Mouse (Mus musculus) forebrain, embryonic 14.5 days (tissue): ENCODE measurements at regions not wholly inside any gene's neighbourhood (a gene's known extent, or its start where the extent isn't known, plus 50 kb on each side); places are given as distances from the start of the nearest gene placed in this dataset.

ENCODE experiments used
- ATAC-seq: fragments of 200-750 bp; cut with Nextera tagmentation; 2 replicates; pipeline ENCODE4 v1.8.0; 2017; ENCODE audit warnings: mild to moderate bottlenecking, moderate library complexity
- DNase-seq: peaks from one replicate; pipeline ENCODE4 v3.0.0-alpha.2; 2015; ENCODE audit warnings: low spot score
- H3K27ac ChIP-seq: fragments of 300-500 bp; sonication (generic); 2 replicates; pipeline ENCODE4 v1.5.1; 2014; ENCODE audit warnings: low read depth, mild to moderate bottlenecking, control low read depth, low read length, moderate library complexity
- H3K27me3 ChIP-seq: fragments of 300-500 bp; sonication (generic); replicated peaks from 2 replicates; pipeline ENCODE4 v1.6.1; 2014; ENCODE audit warnings: low read length, control low read depth, mixed read lengths; ENCODE audit not compliant: control insufficient read depth, insufficient read depth
- H3K36me3 ChIP-seq: fragments of 300-500 bp; sonication (generic); 2 replicates; pipeline ENCODE4 v1.6.1; 2014; ENCODE audit warnings: low read length, control low read depth; ENCODE audit not compliant: control insufficient read depth, insufficient read depth
- H3K4me1 ChIP-seq: fragments of 300-500 bp; sonication (generic); 2 replicates; pipeline ENCODE4 v1.6.1; 2014; ENCODE audit warnings: antibody characterized with exemption, low read length, control low read depth; ENCODE audit not compliant: control insufficient read depth, insufficient read depth
- H3K4me2 ChIP-seq: fragments of 300-500 bp; sonication (generic); 2 replicates; pipeline ENCODE4 v1.6.1; 2014; ENCODE audit warnings: mild to moderate bottlenecking, control low read depth, low read length
- H3K4me3 ChIP-seq: fragments of 300-500 bp; sonication (generic); 2 replicates; pipeline ENCODE4 v1.5.1; 2014; ENCODE audit warnings: low read depth, low read length, control low read depth
- H3K9ac ChIP-seq: fragments of 300-500 bp; sonication (generic); 2 replicates; pipeline ENCODE4 v1.6.1; 2014; ENCODE audit warnings: mild to moderate bottlenecking, low read length, control low read depth, moderate library complexity
- H3K9me3 ChIP-seq: fragments of 300-500 bp; sonication (generic); replicated peaks from 2 replicates; pipeline ENCODE4 v1.6.1; 2016; ENCODE audit warnings: low read length, control low read depth, mixed read lengths; ENCODE audit not compliant: control insufficient read depth
- WGBS: fragments of 180-500 bp; shearing (Covaris S2); extraction: QIAGEN DNeasy Blood & Tissue Kit; methylation state at CpG from one replicate; pipeline ENCODE4 v1.1.7; 2014; 5-methylcytosine and 5-hydroxymethylcytosine counted together

DNA sequence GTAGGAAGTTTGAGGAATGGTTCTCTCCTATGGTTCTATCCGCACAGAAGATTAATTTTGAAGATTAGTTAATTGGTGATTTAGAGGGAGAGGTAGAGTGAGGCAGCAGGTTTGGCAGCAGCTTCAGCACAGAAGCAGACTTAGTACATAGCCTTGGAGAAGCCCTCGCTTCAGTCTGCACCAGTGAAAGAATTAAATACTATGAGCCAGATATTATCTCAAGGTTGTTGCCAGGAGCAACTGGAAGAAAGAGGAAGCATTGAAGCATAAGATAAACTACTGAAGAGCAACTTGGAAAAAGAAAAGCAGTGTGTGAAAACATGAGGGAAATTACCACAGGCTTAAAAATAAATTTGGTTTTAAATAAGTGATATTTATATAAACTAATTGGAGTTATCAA, 191.5 kb upstream of the Epha5 start:
- WGBS: 46% methylated on average over 2 of the region's 2 CpGs

DNA sequence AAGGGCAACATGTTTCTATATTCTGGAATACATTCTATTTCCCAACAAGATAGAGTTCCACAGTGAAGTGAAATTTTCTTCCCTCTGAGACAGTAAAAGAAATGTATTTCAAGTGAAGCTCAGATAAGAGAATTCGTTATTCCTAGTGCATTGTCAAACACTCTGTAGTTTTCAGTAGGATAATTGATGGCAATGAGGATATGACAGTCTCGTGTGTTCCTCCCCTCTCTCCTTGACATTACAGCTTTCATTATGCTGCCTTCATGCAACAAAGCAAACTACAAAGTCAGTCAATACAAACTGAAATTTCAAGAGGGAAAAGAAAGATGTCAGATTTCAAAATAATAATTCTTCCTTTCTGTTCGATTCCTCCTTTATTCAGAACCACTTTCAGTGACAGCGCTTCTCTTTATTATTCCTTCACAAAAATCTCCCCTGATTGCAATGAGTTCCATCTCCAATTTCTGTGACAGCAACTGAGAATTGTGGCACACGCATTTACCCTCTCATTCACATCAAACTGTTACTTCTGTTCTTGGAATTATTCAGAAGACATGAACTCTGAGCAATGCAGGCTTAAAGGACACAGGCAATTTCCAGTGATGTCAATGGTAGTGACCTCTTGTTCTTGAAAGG, 148.2 kb upstream of the Epha5 start:
- peaks cover 4% of the 10 kb centered on the region; the same call in 1 of the 2 replicates for H3K9me3 ChIP-seq
- no peak overlapping the region for H3K9ac ChIP-seq
- no peak overlapping the region for H3K27ac ChIP-seq
- H3K4me3 ChIP-seq: no peak overlapping the region
- no peaks in the 10 kb centered on the region for H3K4me1 ChIP-seq
- no peaks in the 10 kb centered on the region for H3K36me3 ChIP-seq
- DNase-seq: peak; percentile 28
- 81% methylated on average over 5 of the region's 5 CpGs for WGBS
- ATAC-seq: no peak
- H3K4me2 ChIP-seq: no peak overlapping the region
- no peaks in the 10 kb centered on the region for H3K27me3 ChIP-seq

More for the DNA sequence above, 191.5 kb upstream of the Epha5 start:
- no peak overlapping the region for H3K9ac ChIP-seq
- ATAC-seq (peak; percentile 44; the same call in 1 of the 2 replicates), DNase-seq (peak; percentile 20)
- H3K4me3 ChIP-seq: no peak overlapping the region
- H3K9me3 ChIP-seq: no peaks in the 10 kb centered on the region
- no peaks in the 10 kb centered on the region for H3K36me3 ChIP-seq
- H3K27me3 ChIP-seq: no peaks in the 10 kb centered on the region
- H3K27ac ChIP-seq: no peak overlapping the region
- H3K4me2 ChIP-seq: no peak overlapping the region
- no peaks in the 10 kb centered on the region for H3K4me1 ChIP-seq

DNA sequence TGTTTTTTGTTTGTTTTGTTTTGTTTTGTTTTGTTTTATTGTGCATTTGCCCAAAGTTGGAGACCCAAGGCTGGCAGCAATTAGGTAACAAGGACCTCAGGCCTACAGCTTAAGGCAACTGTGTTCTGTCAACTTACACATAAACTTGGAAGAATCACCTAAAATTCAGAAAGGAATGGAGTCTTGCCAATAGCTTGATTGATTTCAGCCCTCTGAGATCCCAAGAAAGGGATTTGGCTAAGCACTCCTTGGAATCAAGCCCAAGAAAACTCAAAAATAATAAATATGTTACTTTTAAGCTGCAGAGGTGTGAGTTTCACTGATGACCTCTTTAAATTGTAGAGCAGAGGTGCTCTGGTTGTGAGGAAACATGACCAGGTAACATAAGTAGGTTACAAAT, 102.7 kb upstream of the Epha5 start:
- DNase-seq: peak; percentile 32
- H3K4me3 ChIP-seq: no peak overlapping the region
- ATAC-seq: no peak

DNA sequence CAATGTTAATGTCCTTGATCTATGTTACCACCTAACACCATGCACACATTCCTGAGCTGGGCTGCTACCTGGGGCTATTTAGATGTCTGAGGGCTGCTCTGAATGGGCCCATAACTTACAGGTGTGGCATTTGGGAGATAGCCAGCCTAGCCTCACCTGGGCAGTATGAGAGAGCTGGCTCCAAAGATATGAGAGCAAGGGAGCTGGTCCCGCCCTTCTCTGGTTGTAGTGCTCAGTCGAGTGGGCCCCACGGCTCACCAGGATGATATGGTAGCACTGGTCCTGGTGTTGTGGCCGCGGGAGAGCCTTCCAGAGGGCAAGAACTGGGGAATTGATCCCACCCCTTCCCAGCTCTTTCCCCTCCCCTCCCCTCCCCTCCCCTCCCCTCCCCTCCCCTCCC, 93.0 kb upstream of the Epha5 start:
- WGBS: 86% methylated on average over 5 of the region's 5 CpGs
- ATAC-seq (no peak), DNase-seq (no peak)
- Histone ChIP-seq H3K27ac (no peak overlapping the region), H3K4me1 (no peaks in the 10 kb centered on the region), H3K27me3 (no peaks in the 10 kb centered on the region), H3K36me3 (no peaks in the 10 kb centered on the region), H3K9ac (no peak overlapping the region), H3K9me3 (no peaks in the 10 kb centered on the region), H3K4me3 (no peak overlapping the region), H3K4me2 (no peak overlapping the region)

More for the DNA sequence above, 102.7 kb upstream of the Epha5 start:
- Histone ChIP-seq H3K27me3 (no peaks in the 10 kb centered on the region), H3K4me1 (no peaks in the 10 kb centered on the region), H3K9me3 (no peaks in the 10 kb centered on the region), H3K36me3 (no peaks in the 10 kb centered on the region), H3K27ac (no peak overlapping the region), H3K9ac (no peak overlapping the region), H3K4me2 (no peak overlapping the region)

DNA sequence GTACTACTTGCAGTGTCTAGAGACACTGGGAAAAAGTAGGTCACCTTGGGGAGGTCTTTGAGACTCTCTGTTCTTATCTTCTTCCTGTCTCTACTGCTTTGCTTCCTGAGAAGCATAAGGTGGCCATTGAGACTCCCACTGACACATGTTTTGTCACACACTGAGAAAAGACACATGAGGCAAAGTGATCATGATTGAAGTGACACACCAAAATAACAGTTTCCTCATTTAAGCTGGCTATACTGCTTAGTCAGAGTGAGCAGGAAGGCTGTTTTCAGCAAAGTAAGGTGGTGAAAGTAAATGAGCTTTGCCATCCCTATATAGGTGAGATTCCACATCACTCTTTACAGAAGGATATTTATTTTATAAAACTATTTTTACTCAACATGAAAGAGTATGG, 63.8 kb upstream of the Epha5 start:
- Histone ChIP-seq H3K27ac (no peak overlapping the region), H3K36me3 (no peaks in the 10 kb centered on the region), H3K4me3 (no peak overlapping the region), H3K9me3 (no peaks in the 10 kb centered on the region), H3K9ac (no peak overlapping the region), H3K4me2 (no peak overlapping the region), H3K4me1 (no peaks in the 10 kb centered on the region), H3K27me3 (no peaks in the 10 kb centered on the region)
- DNase-seq: no peak
- ATAC-seq: no peak
